Mouse (Mus musculus) liver, embryonic 14.5 days (tissue): ENCODE data around the gene Lpcat2.

Experiments used
- CTCF ChIP-seq: IDR thresholded peaks from 2 replicates; pipeline ENCODE4 v1.5.1; 2016; ENCODE audit warnings: antibody characterized with exemption, low read depth, control low read depth
- EP300 ChIP-seq: IDR thresholded peaks from 2 replicates; pipeline ENCODE4 v1.6.1; 2016; ENCODE audit warnings: antibody characterized with exemption, low read depth

- TF ChIP-seq CTCF, result no peak
- TF ChIP-seq EP300, result no peak
Measured at GRCm38 (mm10) chr8:92902981-92903380, 47.8 kb downstream of the Lpcat2 start.
